Mouse (Mus musculus) heart, postnatal 25 days (tissue): Measurements from ENCODE around the gene Lman2l. TPM values are rescaled to one million over a fixed set of nuclear protein-coding genes. Genes with fewer than 3 reads are reported as not detected.

Experiments
- DNase-seq: peaks from one replicate; pipeline ENCODE4 v3.0.0; 2022; ENCODE audit warnings: low spot score
- intact Hi-C: fragments of 180-260 bp; cut with DNase I; formaldehyde crosslinking; loops from one replicate; pipeline ENCODE4 v1.15.1; 2025
- total RNA-seq, 2 experiments: library from RNA; stranded (reverse); gene quantifications; 2 replicates each; pipeline ENCODE4 v1.2.3; 2021

The Lman2l gene
- total RNA-seq, 2 experiments from 2014 or later = 22.8 to 27.2 TPM

GRCm38 (mm10) chr1:36371934-36372845 is 72.9 kb downstream of the Lman2l start, which contains the start of gene Fer1l5:
Fer1l5 (plus strand) TSS chr1:36372291.
- intact Hi-C loops = no loop called here

GRCm38 (mm10) chr1:36370918-36371317 is 74.2 kb downstream of the Lman2l start:
- no peak for DNase-seq
- intact Hi-C loops = no loop called here

More at GRCm38 (mm10) chr1:36371934-36372845, 72.9 kb downstream of the Lman2l start, which contains the start of gene Fer1l5:
- DNase-seq = no peak

Other genes with a start within 250 kb of the Lman2l start
- gene Uggt1, start 200.6 kb downstream of the Lman2l start, total RNA-seq = 10 to 100 TPM; 26.8 to 29.5 TPM
- gene Neurl3, start 170.6 kb downstream of the Lman2l start, total RNA-seq = 1 to 10 TPM; 3.1 to 3.4 TPM
- 10 to 100 TPM in 1 of 2 experiments, 1 to 10 TPM in 1; 7.0 to 11.1 TPM for gene Arid5a, start 137.5 kb downstream of the Lman2l start, total RNA-seq
- 10 to 100 TPM; 53.2 to 60.7 TPM for gene Kansl3, start 76.1 kb downstream of the Lman2l start, total RNA-seq
- gene Fer1l5, start 73.0 kb downstream of the Lman2l start, total RNA-seq = not detected
- gene Cnnm4, start 26.3 kb upstream of the Lman2l start, total RNA-seq = 1 to 10 TPM; 4.1 to 4.3 TPM
- gene Cnnm3, start 66.6 kb upstream of the Lman2l start, total RNA-seq = 10 to 100 TPM; 14.7 to 15.7 TPM
- 100 to 1,000 TPM; 215 to 337 TPM for gene Ankrd23, start 91.6 kb upstream of the Lman2l start, total RNA-seq
- 100 to 1,000 TPM; 112 to 186 TPM for gene Gm42417, start 94.2 kb upstream of the Lman2l start, total RNA-seq
- gene Ankrd39, start 102.2 kb upstream of the Lman2l start, total RNA-seq = 1 to 10 TPM; 5.6 to 8.1 TPM
- 10 to 100 TPM; 14.8 to 15.7 TPM for gene Sema4c, start 113.1 kb upstream of the Lman2l start, total RNA-seq
- under 1 TPM in 1 of 2 experiments, not detected in 1; 0.83 TPM for gene Fam178b, start 237.9 kb upstream of the Lman2l start, total RNA-seq
- 1,000 to 10,000 TPM; 2,198 to 2,230 TPM for gene Cox5b, start 246.2 kb upstream of the Lman2l start, total RNA-seq